Comparison of ENCODE assay signal across 1 mouse cellular context in genomic region chr7:45175929-45176328, GRCm38 (mm10).
TF ChIP-seq lines count a peak whose summit lies in the region.

No protein-coding gene starts in this region.

TF ChIP-seq in ES-E14, 5 proteins besides CTCF, POLR2A, EP300 and RAD21 (continued from another document):
- TF ChIP-seq ZC3H11A (IDR thresholded peaks at IDR 0.05; ENCODE audit: borderline replicate concordance, low read depth, low read length) = no peak
- no peak for TF ChIP-seq ZNF384 (IDR thresholded peaks at IDR 0.05; ENCODE audit: low read depth, low read length)
- no peak for TF ChIP-seq HCFC1 (IDR thresholded peaks at IDR 0.05; ENCODE audit: borderline replicate concordance, insufficient read depth, low read length)
- TF ChIP-seq MAFK (IDR thresholded peaks at IDR 0.05; ENCODE audit: insufficient read depth, low read depth, low read length) = no peak
TF ChIP-seq in ES-E14: peak in this region for 0.
